Mouse (Mus musculus): ENCODE measurements around the gene Emilin1.

DNA sequence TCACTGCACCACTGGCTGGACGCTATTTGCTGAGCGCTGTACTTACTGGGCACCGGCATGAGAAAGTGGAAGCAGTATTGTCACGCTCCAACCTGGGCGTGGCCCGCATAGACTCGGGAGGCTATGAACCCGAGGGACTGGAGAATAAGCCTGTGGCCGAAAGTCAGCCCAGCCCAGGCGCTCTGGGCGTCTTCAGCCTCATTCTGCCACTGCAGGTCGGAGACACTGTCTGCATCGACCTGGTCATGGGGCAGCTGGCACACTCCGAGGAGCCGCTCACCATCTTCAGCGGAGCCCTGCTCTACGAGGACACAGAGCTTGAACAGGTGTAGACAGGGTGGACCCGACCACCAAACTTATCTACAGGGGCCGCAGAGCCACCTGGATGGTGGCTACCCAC is 7.4 kb downstream of the Emilin1 start:
- TF ChIP-seq MAX (IDR thresholded peaks at IDR 0.05; ENCODE audit: low read length) (no peak), ZKSCAN1 (IDR thresholded peaks at IDR 0.05; ENCODE audit: borderline replicate concordance, low read depth, low read length) (no peak), POLR2A (IDR thresholded peaks at IDR 0.05; ENCODE audit: low read depth, low read length) (no peak), SIN3A (IDR thresholded peaks at IDR 0.05; ENCODE audit: low read length) (no peak), USF1 (IDR thresholded peaks at IDR 0.05; ENCODE audit: low read depth, low read length) (no peak), EP300 (IDR thresholded peaks at IDR 0.05; ENCODE audit: low read length) (no peak), MAZ (IDR thresholded peaks at IDR 0.05; ENCODE audit: low read depth, low read length) (no peak), MAFK (IDR thresholded peaks at IDR 0.05; ENCODE audit: insufficient replicate concordance, low read length) (no peak), CTCF (conservative IDR thresholded peaks at IDR 0.05 in 1 of 2, IDR thresholded peaks at IDR 0.05 in 1 of 2; ENCODE audit: low read depth in 2 of 2, low read length in 2 of 2) (no peak)

Measured in CH12.LX (cell line).